Mouse (Mus musculus) lung, postnatal 0 days (tissue): ENCODE measurements around the gene Efcab12.
A peak's percentile ranks its signal among the peaks of the same experiment; 100 is the strongest.

Source experiments
- CTCF ChIP-seq: IDR thresholded peaks from 2 replicates; pipeline ENCODE4 v1.5.1; 2016; ENCODE audit warnings: antibody characterized with exemption, mild to moderate bottlenecking
- EP300 ChIP-seq: IDR thresholded peaks from 2 replicates; pipeline ENCODE4 v1.6.1; 2016; ENCODE audit warnings: antibody characterized with exemption, mild to moderate bottlenecking, control low read depth

- no peak for TF ChIP-seq CTCF
- peak; percentile 65; the same call in 1 of the 2 replicates for TF ChIP-seq EP300
Observed at GRCm38 (mm10) chr6:115860027-115860556, 21.9 kb upstream of the Efcab12 start.
